In the genomic region with DNA sequence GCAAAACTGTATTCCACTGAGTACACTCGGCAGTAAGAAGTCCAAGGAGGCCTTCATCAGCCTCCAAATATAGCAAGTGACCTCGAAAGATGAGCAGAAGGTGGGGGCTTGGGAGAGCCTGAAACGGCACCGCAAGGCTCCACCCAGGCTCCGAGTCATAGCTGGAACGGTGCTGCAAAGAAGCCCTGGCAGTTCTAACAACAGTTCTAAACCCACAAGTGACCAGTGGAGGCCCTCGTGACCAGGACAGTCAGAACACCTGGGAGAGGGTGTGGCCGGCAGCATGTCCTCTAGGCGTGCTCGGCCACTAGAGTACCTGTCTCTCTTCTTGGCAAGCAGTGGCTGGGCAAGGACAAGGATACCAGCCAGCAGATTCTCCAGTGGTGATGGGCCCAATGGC, we compare ENCODE assay signal across 10 mouse cellular contexts. TPM values are rescaled to one million over a fixed set of nuclear protein-coding genes. Genes with fewer than 3 reads are reported as not detected.
DNase-seq lines count a peak whose midpoint lies in the region; ATAC-seq lines count a peak whose summit lies in the region.
"Had no signal": no experiment of that assay in that cellular context is flagged by ENCODE, and none has a peak within 500 bp of the region (broad histone marks: within the 10 kb centered on the region; RNA-seq: fewer than 3 reads in every experiment).

No protein-coding gene starts in this region.

- H3K27me3 ChIP-seq in forebrain, embryonic 16.5 days (replicated peaks; ENCODE audit: control insufficient read depth, insufficient read depth, low read length) = no peaks in the 10 kb centered on the region
- H3K27me3 ChIP-seq: embryonic facial prominence, embryonic 12.5 days; limb, embryonic 13.5 days had no signal

- H3K36me3 ChIP-seq in forebrain, embryonic 16.5 days (ENCODE audit: control insufficient read depth, insufficient read depth) = no peaks in the 10 kb centered on the region

- no peaks in the 10 kb centered on the region for H3K9me3 ChIP-seq in forebrain, embryonic 16.5 days (ENCODE audit: control insufficient read depth, low read length)
- H3K9me3 ChIP-seq: embryonic facial prominence, embryonic 12.5 days; limb, embryonic 13.5 days had no signal

- no peak overlapping the region for H3K4me2 ChIP-seq in forebrain, embryonic 16.5 days (ENCODE audit: low read length)
- H3K4me2 ChIP-seq: embryonic facial prominence, embryonic 12.5 days; limb, embryonic 13.5 days had no signal

- H3K4me1 ChIP-seq in forebrain, embryonic 16.5 days (replicated peaks; ENCODE audit: control insufficient read depth, insufficient read depth, low read length) = peaks cover 21% of the 10 kb centered on the region

- no peak overlapping the region for H3K4me3 ChIP-seq in forebrain, embryonic 16.5 days (replicated peaks; ENCODE audit: low read length)
- H3K4me3 ChIP-seq: embryonic facial prominence, embryonic 12.5 days; limb, embryonic 13.5 days had no signal

- intact Hi-C loops in heart, postnatal 25 days (cut with DNase I) = no loop called here

- DNase-seq in heart, adult 18-20 months = peak; percentile 55
- no peak for DNase-seq in heart, postnatal 25 days (ENCODE audit: low spot score)
- DNase-seq in 3134 (ENCODE audit: extremely low read depth, insufficient read length, low spot score) (peak; percentile 41), 416B (ENCODE audit: low read depth) (peak; percentile 54)
- DNase-seq in gastrocnemius, adult 8-10 months (ENCODE audit: low spot score in 2 of 2) = peak; percentile 48 to 67
- no peak for DNase-seq in testis, postnatal 10 days (ENCODE audit: low spot score)

- 88% methylated on average over 10 of the region's 10 CpGs for WGBS in forebrain, embryonic 16.5 days

- H3K9ac ChIP-seq in forebrain, embryonic 16.5 days (replicated peaks; ENCODE audit: low read depth, low read length) = no peak overlapping the region
- H3K9ac ChIP-seq: embryonic facial prominence, embryonic 12.5 days; limb, embryonic 13.5 days had no signal

- ATAC-seq in forebrain, embryonic 16.5 days = no peak

- H3K27ac ChIP-seq in forebrain, embryonic 16.5 days (ENCODE audit: low read length) = no peak overlapping the region
- H3K27ac ChIP-seq: embryonic facial prominence, embryonic 12.5 days; kidney, postnatal 0 days; limb, embryonic 13.5 days had no signal

RNA-seq across cellular contexts. Expression of gene Mical3, which starts 27.9 kb away (rescaled TPM):
- total RNA-seq in heart, adult 18-20 months (2021) = 100 to 1,000 TPM; 109 to 123 TPM
- total RNA-seq in heart, postnatal 25 days (2021) = 100 to 1,000 TPM; 123 to 140 TPM
- total RNA-seq in gastrocnemius, adult 8-10 months (2022) = 10 to 100 TPM; 55.7 to 68.0 (median 57.4) TPM
- polyA plus RNA-seq in forebrain, embryonic 16.5 days (2015; fragmentation: Nextera tagmentation; extraction: Ambion mirVana) = 27.1 and 35.5 TPM in 2 replicates

Comparison
In these comparisons a context has a peak if more than half of its experiments do, and no peak if none do; other contexts are left out.
1. DNase-seq: peak in heart, adult 18-20 months (2 of 2), 3134 (single experiment), 416B (single experiment) and gastrocnemius, adult 8-10 months (2 of 2); none in heart, postnatal 25 days (single experiment) and testis, postnatal 10 days (single experiment).